Mouse (Mus musculus): ENCODE measurements around the gene Vwa8.
"Not testable (repeated sequence)": the region's sequence is repeated elsewhere in the genome, so short reads cannot be mapped to it uniquely, and the experiment has no call there.

Vwa8 gene

DNA sequence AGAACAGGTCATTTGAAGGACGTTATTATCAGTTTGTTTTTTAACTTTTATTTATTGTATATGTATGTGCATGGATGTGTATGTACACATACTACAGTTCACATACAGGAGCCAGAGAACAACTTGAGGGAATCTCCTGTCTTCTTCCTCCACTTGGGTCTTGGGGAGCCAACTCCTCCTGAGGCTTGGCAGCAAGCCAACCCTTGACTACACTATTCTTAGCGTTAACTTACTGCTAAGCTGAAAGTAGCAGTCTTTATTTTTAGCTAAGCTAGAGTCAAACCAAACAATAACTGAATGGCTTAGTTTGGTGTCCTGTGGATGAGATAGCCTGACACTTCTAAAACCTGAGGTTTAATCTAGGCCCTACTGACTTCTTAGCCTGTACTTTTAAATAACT, 135.4 kb downstream of the Vwa8 start:
- DNase-seq (ENCODE audit: low spot score in 2 of 2): no peak

GRCm38 (mm10) chr14:78987543-78987942, 138.7 kb downstream of the Vwa8 start:
- no peak for DNase-seq (ENCODE audit: low spot score in 2 of 2)

GRCm38 (mm10) chr14:78992456-78992855, 143.6 kb downstream of the Vwa8 start:
- no peak for DNase-seq (ENCODE audit: low spot score in 2 of 2)

DNA sequence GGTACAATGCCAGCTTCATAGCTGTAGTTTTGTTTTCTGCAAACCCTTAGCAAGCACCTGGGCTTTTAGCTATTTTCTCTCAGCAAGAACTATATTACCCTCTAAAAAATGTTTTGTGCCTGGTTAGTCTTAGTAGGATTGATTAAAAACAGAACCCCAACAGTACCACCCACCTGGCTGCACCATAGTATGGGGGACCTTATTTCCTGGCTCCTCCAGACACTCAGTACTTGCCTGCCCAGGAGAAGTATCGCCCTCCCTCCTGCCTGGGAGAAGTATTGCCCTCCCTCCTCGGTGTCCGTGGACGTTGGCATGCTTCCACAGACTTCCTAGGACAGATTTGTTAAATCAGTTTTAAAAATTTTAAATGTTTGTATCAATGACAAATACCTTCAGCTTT, 144.7 kb downstream of the Vwa8 start:
- DNase-seq (ENCODE audit: low spot score in 2 of 2): no peak

DNA sequence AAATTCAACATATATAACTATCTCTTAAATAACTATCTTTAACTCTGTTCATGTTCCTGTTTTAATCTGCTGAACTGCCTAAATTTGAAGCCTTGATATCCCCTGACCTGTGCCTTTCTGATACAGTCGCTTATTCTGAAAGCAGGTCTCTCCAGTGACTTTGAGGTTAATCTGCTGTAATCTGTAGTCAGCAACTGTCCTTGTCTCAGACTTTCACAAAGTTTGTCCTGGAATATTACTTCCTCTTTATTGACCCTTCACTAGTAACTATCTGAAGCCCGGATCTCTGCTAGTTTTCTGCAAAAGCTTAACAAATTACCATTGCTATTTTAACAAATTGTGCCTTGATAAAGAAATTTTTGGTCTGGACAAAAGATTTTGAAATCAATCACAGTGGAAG, 147.5 kb downstream of the Vwa8 start:
- no peak for DNase-seq (ENCODE audit: low spot score in 2 of 2)

DNA sequence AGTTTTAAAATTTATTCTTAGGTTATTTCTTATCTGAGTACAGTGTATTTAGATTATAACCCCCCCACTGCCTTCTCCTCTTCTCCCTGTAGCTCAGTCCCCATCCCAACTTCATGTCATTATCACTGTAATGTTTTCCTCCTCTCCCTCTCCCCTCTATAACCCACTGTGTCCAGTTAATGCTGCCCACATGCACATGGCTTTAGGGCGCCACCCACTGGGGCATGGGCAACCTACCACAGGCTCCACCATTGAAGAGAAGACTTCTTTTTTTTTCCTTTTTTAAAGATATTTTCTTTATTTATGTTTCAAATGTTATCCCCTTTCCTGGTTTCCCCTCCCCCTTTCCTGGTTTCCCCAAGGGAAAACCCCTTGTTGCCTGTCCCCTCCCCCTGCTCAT, 154.7 kb downstream of the Vwa8 start:
- no peak for DNase-seq (ENCODE audit: low spot score in 2 of 2)

DNA sequence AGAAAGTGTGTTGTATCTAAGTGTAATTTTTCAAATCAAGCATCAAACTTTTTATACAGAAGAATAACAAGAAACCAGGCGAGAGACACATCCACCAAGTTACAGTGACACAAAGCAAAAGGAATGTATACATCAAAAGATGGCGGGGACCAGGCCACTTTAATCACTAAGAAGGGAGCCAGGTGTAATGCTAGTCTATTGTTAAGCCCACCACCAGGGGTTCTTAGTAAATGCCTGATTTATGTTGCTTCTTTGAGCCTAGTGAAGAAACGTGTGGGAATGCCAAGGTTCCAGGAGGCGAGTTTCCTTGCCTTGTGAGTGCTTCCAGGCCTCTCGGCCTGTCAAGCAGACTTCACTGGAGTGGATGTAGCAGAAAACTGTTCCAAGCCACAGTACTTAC, 168.9 kb downstream of the Vwa8 start:
- DNase-seq (ENCODE audit: low spot score in 2 of 2): not testable (repeated sequence)

DNA sequence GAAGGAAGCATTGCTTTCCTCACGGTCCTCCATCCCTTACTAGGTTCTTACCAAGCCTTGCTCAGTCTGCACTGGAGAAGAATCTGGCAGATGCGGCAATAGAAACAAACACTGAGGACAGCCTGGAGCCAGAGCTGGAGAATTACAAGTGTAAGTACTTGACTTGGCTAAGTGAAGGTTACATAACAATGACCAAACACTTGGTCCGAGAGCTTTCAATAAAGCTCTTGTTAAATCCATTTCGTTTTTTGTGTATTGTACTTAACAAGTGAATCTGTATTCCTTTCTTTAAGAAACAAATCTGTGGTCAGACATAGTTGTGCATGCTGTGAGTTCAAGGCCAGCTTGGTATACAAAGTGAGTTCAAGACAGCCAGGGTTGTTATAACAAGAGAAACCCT, 169.7 kb downstream of the Vwa8 start:
- DNase-seq (ENCODE audit: low spot score in 2 of 2): no peak

- no peak for DNase-seq (ENCODE audit: low spot score in 2 of 2)
These were observed 172.9 kb downstream of the Vwa8 start for GRCm38 (mm10) chr14:79021725-79022124.

GRCm38 (mm10) chr14:79028996-79029575, 180.2 kb downstream of the Vwa8 start:
- no peak for DNase-seq (ENCODE audit: low spot score in 2 of 2)

- DNase-seq (ENCODE audit: low spot score in 2 of 2): no peak
These were observed 181.9 kb downstream of the Vwa8 start for GRCm38 (mm10) chr14:79030715-79031114.

DNA sequence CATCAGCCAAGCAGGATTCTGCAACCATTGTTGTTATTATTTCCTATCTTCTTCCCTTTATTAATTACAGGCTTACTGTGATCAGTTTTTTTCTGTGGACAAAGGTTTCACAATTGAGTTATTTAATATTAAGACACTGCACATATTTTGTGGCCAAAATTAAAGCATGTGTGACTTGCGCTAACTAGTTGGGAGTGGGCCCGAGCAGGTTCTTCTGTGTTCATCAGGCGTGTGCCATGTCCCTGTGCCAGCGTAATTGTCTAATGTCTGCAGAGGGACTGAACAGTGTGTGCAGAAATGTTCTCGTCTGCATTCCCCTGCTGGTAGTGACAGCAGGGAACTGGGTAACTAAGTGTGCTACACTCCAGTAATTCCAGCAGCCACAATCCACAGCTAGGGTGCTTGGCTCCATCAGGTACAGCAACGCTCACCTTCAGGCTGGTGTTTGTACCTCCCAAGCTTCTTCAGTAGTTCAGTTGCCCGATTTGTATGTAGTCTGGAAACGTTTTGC, 182.4 kb downstream of the Vwa8 start:
- no peak for DNase-seq (ENCODE audit: low spot score in 2 of 2)

DNA sequence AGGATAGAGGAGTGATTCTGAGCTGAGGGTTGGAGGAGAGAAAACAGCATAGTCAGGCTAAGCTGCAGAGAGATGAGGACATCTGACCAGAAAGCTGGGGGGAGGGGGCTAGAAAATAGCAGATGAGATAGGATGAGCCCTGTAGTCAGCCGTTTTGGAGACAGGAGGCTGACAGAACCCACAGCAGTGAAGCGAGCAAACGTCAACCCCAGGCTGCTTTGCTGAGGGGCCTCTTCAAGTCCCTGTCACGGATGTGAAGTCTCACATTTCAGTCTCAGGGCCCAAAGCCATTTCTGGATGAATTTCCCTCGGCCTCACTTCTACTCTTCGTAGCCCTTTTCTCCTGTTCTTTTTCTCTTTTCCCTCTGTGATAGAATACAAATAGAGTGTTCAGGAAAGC, 184.5 kb downstream of the Vwa8 start:
- no peak for DNase-seq (ENCODE audit: low spot score in 2 of 2)

DNA sequence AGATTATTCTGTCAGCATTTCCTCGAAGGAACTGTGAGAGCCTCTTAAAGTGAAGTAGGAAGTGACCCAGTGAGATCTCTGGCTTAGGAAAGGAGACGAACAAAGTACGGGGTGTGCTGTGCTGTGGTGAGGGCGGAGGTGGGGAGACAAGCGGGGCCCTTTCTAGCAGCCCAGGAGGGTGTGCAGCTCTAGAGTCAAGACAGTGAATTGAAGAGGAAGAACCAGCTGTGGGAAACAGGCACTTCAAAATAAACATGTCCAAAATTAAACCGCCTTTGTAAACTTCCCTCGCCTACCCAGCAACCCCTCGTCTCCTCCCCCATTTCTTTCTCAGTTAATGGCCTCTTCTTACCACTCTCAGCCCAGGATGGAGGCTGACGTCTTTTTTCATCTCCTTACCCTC, 185.7 kb downstream of the Vwa8 start:
- DNase-seq (ENCODE audit: low spot score in 2 of 2): no peak

GRCm38 (mm10) chr14:79035575-79035974, 186.7 kb downstream of the Vwa8 start:
- DNase-seq (ENCODE audit: low spot score in 2 of 2): no peak

DNA sequence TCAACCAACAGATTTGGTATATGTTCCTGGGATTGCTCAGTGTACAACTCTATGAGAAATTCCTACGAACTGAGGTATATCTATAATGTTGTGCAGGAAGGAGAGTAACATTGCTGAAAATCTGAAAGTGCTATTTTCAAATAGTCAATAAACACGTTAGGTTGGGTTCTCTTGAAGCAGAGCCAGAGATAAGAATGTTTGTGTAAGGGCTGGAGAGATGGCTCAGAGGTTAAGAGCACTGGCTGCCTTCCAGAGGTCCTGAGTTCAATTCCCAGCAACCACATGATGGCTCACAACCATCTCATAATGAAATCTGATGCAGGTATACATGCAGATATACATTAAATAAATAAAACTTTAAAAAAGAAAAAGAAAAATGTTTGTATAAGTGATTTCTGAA, 198.3 kb downstream of the Vwa8 start:
- DNase-seq (ENCODE audit: low spot score in 2 of 2): no peak

DNA sequence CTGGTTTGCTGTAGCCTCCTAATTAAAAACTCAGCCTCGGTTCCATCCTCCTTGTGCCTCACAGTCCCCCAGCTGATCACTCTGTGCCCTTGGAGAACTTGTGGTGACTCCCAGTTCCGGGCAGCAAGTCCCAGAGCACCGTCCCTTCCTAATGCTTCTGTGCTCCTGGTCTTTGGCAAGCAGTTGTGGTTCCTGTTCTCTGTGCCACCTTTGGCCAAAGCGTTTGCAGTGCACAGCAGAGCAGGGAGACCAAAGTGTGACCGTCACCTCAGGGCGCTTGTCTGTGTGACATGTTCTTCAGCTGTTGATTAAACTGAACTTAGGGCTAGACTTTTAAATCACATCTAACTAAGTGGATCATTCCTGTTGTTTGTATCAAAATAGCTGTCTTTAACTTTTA, 199.1 kb downstream of the Vwa8 start:
- DNase-seq (ENCODE audit: low spot score in 2 of 2): no peak

- no peak for DNase-seq (ENCODE audit: low spot score in 2 of 2)
These were observed 200.7 kb downstream of the Vwa8 start for GRCm38 (mm10) chr14:79049544-79049943.

GRCm38 (mm10) chr14:79065636-79066035, 216.8 kb downstream of the Vwa8 start:
- DNase-seq (ENCODE audit: low spot score in 2 of 2): no peak

GRCm38 (mm10) chr14:79069515-79069914, 220.7 kb downstream of the Vwa8 start:
- no peak for DNase-seq (ENCODE audit: low spot score in 2 of 2)

GRCm38 (mm10) chr14:79074786-79075185, 225.9 kb downstream of the Vwa8 start:
- no peak for DNase-seq (ENCODE audit: low spot score in 2 of 2)

DNA sequence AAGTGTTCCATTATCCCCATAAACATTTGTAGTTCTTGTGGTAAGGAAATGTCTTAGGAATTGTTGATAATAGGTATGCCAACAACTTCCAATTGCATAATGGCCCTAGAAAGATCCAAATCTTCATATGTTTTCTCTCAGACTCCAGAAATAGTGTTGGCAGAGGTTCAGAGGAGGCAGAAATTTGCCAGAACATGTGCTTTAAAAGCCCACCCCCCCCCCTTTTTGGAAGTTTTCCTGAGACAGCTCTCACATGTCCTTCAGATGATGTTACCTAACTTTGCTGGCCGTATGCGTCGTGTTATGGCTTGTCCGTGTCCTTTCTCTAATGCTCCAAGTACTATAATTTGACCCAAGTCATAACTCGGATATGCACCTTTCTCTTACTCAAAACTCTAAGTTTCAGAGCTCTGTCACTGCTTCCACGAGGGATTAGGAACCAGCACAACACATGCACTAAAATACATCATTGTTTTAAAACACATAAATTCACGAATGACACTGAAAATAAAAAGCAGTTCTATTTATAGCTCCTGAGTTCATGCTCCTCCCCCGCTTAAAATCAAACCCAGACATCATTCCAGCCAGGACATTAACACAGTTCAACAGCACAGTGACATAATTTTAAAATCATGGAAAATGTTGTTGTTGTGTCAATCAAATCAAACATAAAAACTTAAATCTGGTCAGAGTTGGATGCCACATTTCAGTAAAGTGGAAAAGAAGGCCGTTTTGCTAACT, 227.9 kb downstream of the Vwa8 start:
- DNase-seq (ENCODE audit: low spot score in 2 of 2): no peak

GRCm38 (mm10) chr14:79083573-79083972, 234.7 kb downstream of the Vwa8 start:
- DNase-seq (ENCODE audit: low spot score in 2 of 2): no peak

DNA sequence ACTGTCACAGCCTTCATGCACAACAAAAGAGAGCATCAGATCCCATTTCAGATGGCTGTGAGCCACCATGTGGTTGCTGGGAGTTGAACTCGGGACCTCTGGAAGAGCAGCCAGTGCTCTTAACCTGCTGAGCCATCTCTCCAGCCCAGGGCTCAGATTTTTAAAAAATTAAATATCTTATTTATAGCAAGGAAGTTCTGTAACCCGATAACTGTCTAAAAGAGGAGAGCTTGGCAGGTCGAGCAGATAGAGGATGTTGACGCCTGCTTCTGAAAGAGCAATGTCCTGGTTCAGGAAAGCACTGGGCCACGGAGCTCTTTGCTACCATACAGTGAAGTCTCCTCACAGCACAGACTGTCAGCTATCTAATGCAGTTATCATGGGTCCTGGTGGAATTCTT, 237.2 kb downstream of the Vwa8 start:
- no peak for DNase-seq (ENCODE audit: low spot score in 2 of 2)

All from spleen, postnatal 4 days (tissue).